Mouse (Mus musculus) embryonic facial prominence, embryonic 10.5 days (tissue): ENCODE results near the gene Ap1m2. TPM values are rescaled to one million over a fixed set of nuclear protein-coding genes. Genes with fewer than 3 reads are reported as not detected.

Experiments used
- DNase-seq: peaks from one replicate; pipeline ENCODE4 v3.0.0-alpha.2; 2017; ENCODE audit warnings: low spot score
- H3K27ac ChIP-seq: fragments of 300-500 bp; sonication (generic); replicated peaks from 2 replicates; pipeline ENCODE4 v1.5.1; 2016; ENCODE audit warnings: mild to moderate bottlenecking
- H3K27me3 ChIP-seq: fragments of 300-500 bp; sonication (generic); replicated peaks from 2 replicates; pipeline ENCODE4 v1.6.1; 2016; ENCODE audit warnings: low read depth, mild to moderate bottlenecking; ENCODE audit not compliant: poor library complexity, severe bottlenecking
- H3K36me3 ChIP-seq: fragments of 300-500 bp; sonication (generic); replicated peaks from 2 replicates; pipeline ENCODE4 v1.6.1; 2016; ENCODE audit warnings: mild to moderate bottlenecking, moderate library complexity
- H3K4me1 ChIP-seq: fragments of 300-500 bp; sonication (generic); 2 replicates; pipeline ENCODE4 v1.6.1; 2016
- H3K4me3 ChIP-seq: fragments of 300-500 bp; sonication (generic); 2 replicates; pipeline ENCODE4 v1.5.1; 2016; ENCODE audit warnings: mild to moderate bottlenecking, moderate library complexity
- H3K9me3 ChIP-seq: fragments of 300-500 bp; sonication (generic); 2 replicates; pipeline ENCODE4 v1.6.1; 2016; ENCODE audit warnings: mild to moderate bottlenecking
- WGBS: fragments of 180-500 bp; shearing (Covaris S2); methylation state at CpG from one replicate; pipeline ENCODE4 v1.1.7; 2016; 5-methylcytosine and 5-hydroxymethylcytosine counted together
- polyA plus RNA-seq: library from polyadenylated mRNA; unstranded; fragments of >200 nt; fragmentation: Nextera tagmentation; extraction: Ambion mirVana; gene quantifications from 2 replicates; pipeline ENCODE4 v1.2.1, GENCODE M21; 2016

Ap1m2 gene
- 16.8 and 18.6 TPM in 2 replicates for polyA plus RNA-seq

- Histone ChIP-seq H3K27me3 (peaks cover 25% of the 10 kb centered on the region), H3K27ac (no peak within 1 kb of the TSS), H3K4me3 (peak within 1 kb of the TSS; percentile 53), H3K9me3 (no peaks in the 10 kb centered on the region), H3K4me1 (peaks cover 8% of the 10 kb centered on the region; the same call in 1 of the 2 replicates), H3K36me3 (no peaks in the 10 kb centered on the region)
- peak; percentile 63 for DNase-seq
- 8% methylated on average over 35 of the region's 35 CpGs for WGBS
Measured at GRCm38 (mm10) chr9:21312134-21312533, at the start of gene Ap1m2. TSS of gene Ap1m2 (minus strand) at chr9:21312337.

DNA sequence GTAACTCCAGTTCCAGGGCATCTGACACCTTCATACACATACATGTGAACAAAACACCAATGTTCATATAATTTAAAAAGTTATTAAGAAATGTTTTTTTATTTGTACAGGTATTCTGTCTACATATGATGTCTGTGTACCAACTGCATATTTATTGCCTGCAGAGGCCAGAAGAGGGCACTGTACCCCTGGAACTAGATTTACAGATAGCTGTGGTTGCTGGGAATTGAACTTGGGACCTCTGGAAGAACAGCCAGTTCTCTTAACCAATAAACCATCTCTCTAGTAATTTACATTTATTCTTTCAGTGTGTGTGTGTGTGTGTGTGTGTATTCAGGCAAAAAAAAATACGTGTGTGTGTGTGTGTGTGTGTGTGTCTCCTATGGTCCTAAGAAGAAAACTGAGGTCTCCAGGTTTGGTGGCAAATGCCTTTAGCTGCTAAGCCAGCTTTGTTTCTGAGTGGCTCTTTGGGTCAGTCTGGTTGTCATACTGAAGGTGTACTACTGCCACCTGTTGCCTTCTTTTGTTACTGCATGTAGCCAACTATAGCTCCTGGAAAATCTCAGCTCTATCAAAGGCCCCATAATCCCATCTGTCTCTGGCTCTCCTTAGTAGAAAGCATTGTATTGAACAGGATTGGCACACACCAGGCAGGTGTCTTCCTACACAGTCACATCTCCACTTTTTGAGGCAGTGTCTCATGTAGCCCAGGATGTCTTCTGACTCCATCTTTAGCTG is 45.0 kb upstream of the Ap1m2 start:
- 0% methylated on average over 1 of the region's 1 CpGs for WGBS
- DNase-seq: peak; percentile 64

GRCm38 (mm10) chr9:21354796-21355195 is 42.7 kb upstream of the Ap1m2 start:
- DNase-seq: no peak
- Histone ChIP-seq H3K36me3 (peaks cover 60% of the 10 kb centered on the region), H3K4me3 (no peak overlapping the region), H3K9me3 (no peaks in the 10 kb centered on the region), H3K27me3 (0 out of 2 replicates have a peak, but pooled peaks cover 3% of the 10 kb centered on the region), H3K4me1 (peaks cover 20% of the 10 kb centered on the region), H3K27ac (no peak overlapping the region)
- whole genome bisulfite sequencing: 90% methylated on average over 6 of the region's 6 CpGs

More for the DNA sequence above, 45.0 kb upstream of the Ap1m2 start:
- Histone ChIP-seq H3K4me3 (no peak overlapping the region), H3K9me3 (no peaks in the 10 kb centered on the region), H3K27me3 (peaks cover 20% of the 10 kb centered on the region), H3K4me1 (peaks cover 17% of the 10 kb centered on the region), H3K36me3 (peaks cover 38% of the 10 kb centered on the region), H3K27ac (no peak overlapping the region)

DNA sequence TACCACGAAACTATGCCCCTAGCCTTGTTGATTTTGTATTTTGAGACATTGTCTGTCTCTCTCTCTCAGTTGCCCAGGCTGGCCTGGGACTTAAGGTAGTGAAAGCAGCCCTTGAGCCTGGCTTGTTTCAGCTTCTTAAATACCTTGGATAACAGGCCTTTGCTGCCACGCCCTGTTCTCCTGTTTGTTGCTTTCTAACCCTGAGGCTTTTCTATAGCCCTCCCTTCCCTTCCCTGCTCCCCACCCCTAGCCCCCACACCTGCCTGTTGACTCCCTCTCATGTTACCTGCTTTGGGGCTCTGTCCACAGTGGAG is 41.2 kb upstream of the Ap1m2 start:
- no peak for DNase-seq
- peak overlapping the region; percentile 36; the same call in 1 of the 2 replicates for H3K4me3 ChIP-seq
- H3K27ac ChIP-seq: peak overlapping the region; percentile 78; the same call in 1 of the 2 replicates
- H3K4me1 ChIP-seq: peaks cover 20% of the 10 kb centered on the region
- WGBS: 43% methylated on average over 2 of the region's 2 CpGs
- H3K36me3 ChIP-seq: peaks cover 72% of the 10 kb centered on the region
- H3K9me3 ChIP-seq: no peaks in the 10 kb centered on the region
- no peaks in the 10 kb centered on the region for H3K27me3 ChIP-seq

GRCm38 (mm10) chr9:21352463-21353372 is 40.6 kb upstream of the Ap1m2 start:
- Histone ChIP-seq H3K9me3 (no peaks in the 10 kb centered on the region), H3K4me3 (peak overlapping the region; percentile 36), H3K27me3 (no peaks in the 10 kb centered on the region), H3K4me1 (peaks cover 20% of the 10 kb centered on the region), H3K36me3 (peaks cover 78% of the 10 kb centered on the region), H3K27ac (peak overlapping the region; percentile 78)
- 29% methylated on average over 20 of the region's 20 CpGs for WGBS
- peak; percentile 57 for DNase-seq

- H3K36me3 ChIP-seq: peaks cover 87% of the 10 kb centered on the region
Measured at GRCm38 (mm10) chr9:21351702-21352377, 39.7 kb upstream of the Ap1m2 start.

GRCm38 (mm10) chr9:21351178-21351577 is 39.0 kb upstream of the Ap1m2 start:
- WGBS: 92% methylated on average over 7 of the region's 7 CpGs
- Histone ChIP-seq H3K4me1 (peaks cover 20% of the 10 kb centered on the region), H3K4me3 (no peak overlapping the region), H3K9me3 (no peaks in the 10 kb centered on the region), H3K27ac (no peak overlapping the region), H3K27me3 (no peaks in the 10 kb centered on the region), H3K36me3 (peaks cover 92% of the 10 kb centered on the region)
- no peak for DNase-seq

More at GRCm38 (mm10) chr9:21351702-21352377, 39.7 kb upstream of the Ap1m2 start:
- H3K27ac ChIP-seq: no peak overlapping the region
- H3K4me1 ChIP-seq: peaks cover 20% of the 10 kb centered on the region
- H3K4me3 ChIP-seq: no peak overlapping the region
- 92% methylated on average over 4 of the region's 4 CpGs for WGBS
- DNase-seq: no peak
- H3K9me3 ChIP-seq: no peaks in the 10 kb centered on the region
- no peaks in the 10 kb centered on the region for H3K27me3 ChIP-seq

- Histone ChIP-seq H3K36me3 (peaks cover 92% of the 10 kb centered on the region), H3K9me3 (no peaks in the 10 kb centered on the region), H3K27me3 (no peaks in the 10 kb centered on the region), H3K4me1 (peaks cover 13% of the 10 kb centered on the region), H3K4me3 (no peak overlapping the region), H3K27ac (no peak overlapping the region)
- WGBS: 90% methylated on average over 3 of the region's 3 CpGs
- no peak for DNase-seq
Measured at GRCm38 (mm10) chr9:21348152-21348551, 36.0 kb upstream of the Ap1m2 start.

DNA sequence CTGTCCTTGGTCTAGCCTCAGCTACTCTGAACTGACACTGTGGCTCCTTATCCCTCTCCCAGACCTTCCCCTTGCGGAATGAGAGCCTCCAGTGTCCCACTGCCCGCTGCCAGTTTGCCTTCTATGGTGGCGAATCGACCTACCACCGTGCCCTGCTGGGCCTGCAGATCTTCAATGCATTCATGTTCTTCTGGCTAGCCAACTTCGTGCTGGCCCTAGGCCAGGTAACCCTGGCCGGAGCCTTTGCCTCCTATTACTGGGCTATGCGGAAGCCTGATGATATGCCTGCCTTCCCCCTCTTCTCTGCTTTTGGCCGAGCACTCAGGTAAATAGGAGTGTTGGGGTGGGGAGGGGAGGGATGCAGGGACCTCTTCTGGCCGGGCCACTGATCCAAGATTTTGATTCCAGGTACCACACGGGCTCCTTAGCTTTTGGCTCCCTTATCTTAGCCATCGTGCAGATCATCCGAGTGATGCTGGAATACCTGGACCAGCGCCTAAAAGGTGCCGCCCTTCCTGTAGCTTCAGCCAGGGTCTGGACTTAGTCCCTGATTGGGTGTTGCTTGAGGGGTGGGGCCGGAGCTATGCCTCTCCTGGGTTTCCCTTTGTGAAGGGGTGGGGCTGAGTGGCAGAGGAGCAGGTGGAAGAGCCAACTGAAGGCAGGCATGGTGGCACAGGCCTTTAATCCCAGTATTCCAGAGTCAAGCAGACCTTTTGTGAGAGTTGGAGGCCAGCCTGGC is 34.7 kb upstream of the Ap1m2 start:
- H3K4me3 ChIP-seq: no peak overlapping the region
- H3K36me3 ChIP-seq: peaks cover 92% of the 10 kb centered on the region
- no peak for DNase-seq
- no peaks in the 10 kb centered on the region for H3K27me3 ChIP-seq
- H3K9me3 ChIP-seq: no peaks in the 10 kb centered on the region
- no peaks in the 10 kb centered on the region for H3K4me1 ChIP-seq
- H3K27ac ChIP-seq: no peak overlapping the region
- 73% methylated on average over 16 of the region's 16 CpGs for WGBS

DNA sequence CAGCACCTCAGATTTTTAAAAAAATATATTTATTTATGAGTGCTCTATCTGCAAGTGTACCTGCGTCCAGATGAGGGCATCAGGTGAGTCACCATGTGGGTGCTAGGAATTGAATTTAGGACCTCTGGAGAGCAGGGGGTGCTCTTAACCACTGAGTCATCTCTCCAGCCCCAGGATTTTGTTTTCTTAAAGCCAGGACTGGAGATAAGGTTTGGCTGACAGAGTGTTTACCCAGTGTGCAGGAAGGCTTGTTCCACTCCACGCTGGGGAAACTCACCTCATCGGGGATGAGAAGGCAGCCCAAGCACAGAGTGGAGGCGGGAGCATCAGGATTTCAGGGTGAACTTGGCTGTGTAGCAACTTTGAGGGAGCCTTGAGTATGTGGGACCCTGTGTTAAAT is 28.3 kb upstream of the Ap1m2 start:
- H3K4me1 ChIP-seq: peaks cover 7% of the 10 kb centered on the region
- 92% methylated on average over 4 of the region's 4 CpGs for WGBS
- no peak overlapping the region for H3K4me3 ChIP-seq
- H3K9me3 ChIP-seq: no peaks in the 10 kb centered on the region
- H3K27me3 ChIP-seq: no peaks in the 10 kb centered on the region
- H3K27ac ChIP-seq: no peak overlapping the region
- DNase-seq: no peak
- H3K36me3 ChIP-seq: peaks cover 59% of the 10 kb centered on the region

GRCm38 (mm10) chr9:21337652-21338051 is 25.5 kb upstream of the Ap1m2 start:
- H3K4me1 ChIP-seq: peaks cover 15% of the 10 kb centered on the region
- no peaks in the 10 kb centered on the region for H3K9me3 ChIP-seq
- peak overlapping the region; percentile 44 for H3K4me3 ChIP-seq
- WGBS: 12% methylated on average over 20 of the region's 20 CpGs
- no peaks in the 10 kb centered on the region for H3K27me3 ChIP-seq
- peaks cover 33% of the 10 kb centered on the region for H3K36me3 ChIP-seq
- H3K27ac ChIP-seq: peak overlapping the region; percentile 69
- DNase-seq: peak; percentile 66

- no peaks in the 10 kb centered on the region for H3K27me3 ChIP-seq
- peaks cover 21% of the 10 kb centered on the region for H3K36me3 ChIP-seq
- no peaks in the 10 kb centered on the region for H3K9me3 ChIP-seq
- 86% methylated on average over 8 of the region's 8 CpGs for WGBS
- no peak overlapping the region for H3K27ac ChIP-seq
- DNase-seq: no peak
- no peak overlapping the region for H3K4me3 ChIP-seq
- H3K4me1 ChIP-seq: peaks cover 26% of the 10 kb centered on the region
Measured at GRCm38 (mm10) chr9:21336491-21336890, 24.4 kb upstream of the Ap1m2 start.
